Mouse (Mus musculus): ENCODE data around the gene Perm1. TPM values are rescaled to one million over a fixed set of nuclear protein-coding genes. Genes with fewer than 3 reads are reported as not detected.
A peak's percentile ranks its signal among the peaks of the same experiment; 100 is the strongest.

The Perm1 gene
- polyA plus RNA-seq, 1 experiment from 2014 or later: 1.8 TPM

- H3K4me1 ChIP-seq (replicated peaks; ENCODE audit: control insufficient read depth, insufficient read depth, low read length): peaks cover 10% of the 10 kb centered on the region
- peak overlapping the region; percentile 29 for H3K4me2 ChIP-seq (ENCODE audit: low read length)
- H3K9me3 ChIP-seq (ENCODE audit: control insufficient read depth, low read length): no peaks in the 10 kb centered on the region
- WGBS: 2% methylated on average over 30 of the region's 30 CpGs
- no peak overlapping the region for H3K27ac ChIP-seq (ENCODE audit: low read length)
- no peak overlapping the region for H3K9ac ChIP-seq (replicated peaks; ENCODE audit: low read depth, low read length)
- no peaks in the 10 kb centered on the region for H3K36me3 ChIP-seq (ENCODE audit: control insufficient read depth, insufficient read depth)
- peaks cover 23% of the 10 kb centered on the region for H3K27me3 ChIP-seq (replicated peaks; ENCODE audit: control insufficient read depth, insufficient read depth, low read length)
- H3K4me3 ChIP-seq (replicated peaks; ENCODE audit: low read length): peak overlapping the region; percentile 24
- peak; percentile 72; the same call in 1 of the 2 replicates for ATAC-seq
Measured at GRCm38 (mm10) chr4:156254361-156255077, 38.9 kb downstream of the Perm1 start.

DNA sequence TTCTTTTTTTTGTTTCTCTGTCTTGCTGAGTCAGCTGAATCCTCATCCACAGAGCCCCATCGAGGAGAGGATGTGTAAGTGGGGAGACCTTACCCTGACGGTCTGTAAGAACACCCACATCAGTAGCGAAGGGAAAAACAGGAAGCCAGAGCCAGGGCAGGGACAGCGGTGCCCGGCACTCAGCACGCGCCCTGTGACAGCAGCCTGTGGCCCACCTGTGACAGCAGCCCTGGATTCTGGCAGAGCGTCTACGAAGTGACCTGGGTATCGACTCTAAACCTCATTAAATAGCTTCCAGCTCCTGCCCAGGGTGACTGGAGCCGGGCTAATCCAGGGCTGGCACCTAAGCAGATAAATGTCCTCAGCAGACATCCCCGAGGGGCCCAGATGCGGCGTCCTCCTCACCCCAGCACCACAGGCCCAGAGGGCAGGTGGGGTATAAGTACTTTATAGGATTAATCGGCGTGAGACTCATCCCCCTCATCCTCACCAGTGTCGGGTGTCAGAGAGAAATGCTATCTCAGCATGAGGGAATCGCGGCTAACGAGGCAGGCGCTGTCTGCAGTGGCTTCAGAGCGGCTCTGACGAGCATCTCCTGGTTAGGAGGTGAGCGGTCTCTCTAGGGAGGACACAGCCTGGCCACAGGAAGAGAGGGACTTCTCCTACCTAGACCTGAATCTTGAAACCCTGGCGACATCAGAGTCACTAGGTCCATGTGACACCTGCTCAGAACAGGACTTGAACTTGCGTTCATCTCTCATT, 39.6 kb downstream of the Perm1 start, which contains the start of gene Samd11:
TSS of gene Samd11 (minus strand) at position 580 of the 762 bp plus-strand sequence.
- 9% methylated on average over 26 of the region's 26 CpGs for WGBS
- H3K4me2 ChIP-seq (ENCODE audit: low read length): peak within 1 kb of the TSS; percentile 29
- H3K9me3 ChIP-seq (ENCODE audit: control insufficient read depth, low read length): no peaks in the 10 kb centered on the region
- H3K4me1 ChIP-seq (replicated peaks; ENCODE audit: control insufficient read depth, insufficient read depth, low read length): peaks cover 10% of the 10 kb centered on the region
- peaks cover 23% of the 10 kb centered on the region for H3K27me3 ChIP-seq (replicated peaks; ENCODE audit: control insufficient read depth, insufficient read depth, low read length)
- H3K4me3 ChIP-seq (replicated peaks; ENCODE audit: low read length): peak within 1 kb of the TSS; percentile 24
- peak; percentile 13; the same call in 1 of the 2 replicates for ATAC-seq
- H3K27ac ChIP-seq (ENCODE audit: low read length): no peak within 1 kb of the TSS
- no peak within 1 kb of the TSS for H3K9ac ChIP-seq (replicated peaks; ENCODE audit: low read depth, low read length)
- no peaks in the 10 kb centered on the region for H3K36me3 ChIP-seq (ENCODE audit: control insufficient read depth, insufficient read depth)

Small RNA genes within 50 kb of the gene (microRNA-seq; reads per million reads assigned to microRNA genes)
- gene Mir7658: 2.7 reads per million, percentile 9 among the genes with 10 or more reads in this experiment

Other genes starting within 250 kb of the Perm1 start
- 26.8 and 30.4 TPM in 2 replicates for gene B3galt6, start 223.2 kb upstream of the Perm1 start, polyA plus RNA-seq (2015; fragmentation: Nextera tagmentation; extraction: Ambion mirVana)
- 118 and 125 TPM in 2 replicates for gene Sdf4, start 223.0 kb upstream of the Perm1 start, polyA plus RNA-seq (2015; fragmentation: Nextera tagmentation; extraction: Ambion mirVana)
- gene Tnfrsf4, start 202.0 kb upstream of the Perm1 start, polyA plus RNA-seq (2015; fragmentation: Nextera tagmentation; extraction: Ambion mirVana): 1.0 and 1.4 TPM in 2 replicates
- gene Tnfrsf18, start 189.7 kb upstream of the Perm1 start, polyA plus RNA-seq (2015; fragmentation: Nextera tagmentation; extraction: Ambion mirVana): 0.60 and 1.5 TPM in 2 replicates
- not detected in 2 replicates for gene Ttll10, start 156.5 kb upstream of the Perm1 start, polyA plus RNA-seq (2015; fragmentation: Nextera tagmentation; extraction: Ambion mirVana)
- gene 9430015G10Rik, start 105.9 kb upstream of the Perm1 start, polyA plus RNA-seq (2015; fragmentation: Nextera tagmentation; extraction: Ambion mirVana): 43.2 and 45.8 TPM in 2 replicates
- gene Rnf223, start 85.4 kb upstream of the Perm1 start, polyA plus RNA-seq (2015; fragmentation: Nextera tagmentation; extraction: Ambion mirVana): 0.42 and 0.73 TPM in 2 replicates
- gene Agrn, start 18.4 kb upstream of the Perm1 start, polyA plus RNA-seq (2015; fragmentation: Nextera tagmentation; extraction: Ambion mirVana): 113 and 125 TPM in 2 replicates
- gene Isg15, start 15.1 kb upstream of the Perm1 start, polyA plus RNA-seq (2015; fragmentation: Nextera tagmentation; extraction: Ambion mirVana): 1.5 TPM in 2 replicates
- gene AW011738, start 12.6 kb upstream of the Perm1 start, polyA plus RNA-seq (2015; fragmentation: Nextera tagmentation; extraction: Ambion mirVana): 3.3 and 4.0 TPM in 2 replicates
- gene Plekhn1, start 19.0 kb downstream of the Perm1 start, polyA plus RNA-seq (2015; fragmentation: Nextera tagmentation; extraction: Ambion mirVana): 27.6 and 31.9 TPM in 2 replicates
- 55.3 and 61.4 TPM in 2 replicates for gene Noc2l, start 20.1 kb downstream of the Perm1 start, polyA plus RNA-seq (2015; fragmentation: Nextera tagmentation; extraction: Ambion mirVana)
- gene Samd11, start 39.8 kb downstream of the Perm1 start, polyA plus RNA-seq (2015; fragmentation: Nextera tagmentation; extraction: Ambion mirVana): 0.83 and 2.2 TPM in 2 replicates
- gene Vmn2r-ps159, start 115.2 kb downstream of the Perm1 start, polyA plus RNA-seq (2015; fragmentation: Nextera tagmentation; extraction: Ambion mirVana): not detected in 2 replicates

Measured in forebrain, embryonic 16.5 days (tissue).